Mouse (Mus musculus) forebrain, embryonic 11.5 days (tissue): ENCODE data around the gene Ltc4s. TPM values are rescaled to one million over a fixed set of nuclear protein-coding genes. Genes with fewer than 3 reads are reported as not detected.

Experiments used
- ATAC-seq: fragments of 200-750 bp; cut with Nextera tagmentation; replicated peaks from 2 replicates; pipeline ENCODE4 v1.8.0; 2017; ENCODE audit warnings: moderate TSS enrichment; ENCODE audit not compliant: low FRiP score
- DNase-seq: peaks from one replicate; pipeline ENCODE4 v3.0.0-alpha.2; 2017; ENCODE audit warnings: low spot score
- H3K27ac ChIP-seq: fragments of 300-500 bp; sonication (generic); 2 replicates; pipeline ENCODE4 v1.5.1; 2014; ENCODE audit warnings: low read depth, low read length
- H3K27me3 ChIP-seq: fragments of 300-500 bp; sonication (generic); 2 replicates; pipeline ENCODE4 v1.6.1; 2014; ENCODE audit warnings: mild to moderate bottlenecking, low read length, mixed read lengths; ENCODE audit not compliant: control insufficient read depth, insufficient read depth
- H3K36me3 ChIP-seq: fragments of 300-500 bp; sonication (generic); 2 replicates; pipeline ENCODE4 v1.6.1; 2014; ENCODE audit warnings: mild to moderate bottlenecking, low read length, moderate library complexity, mixed read lengths; ENCODE audit not compliant: control insufficient read depth, insufficient read depth
- H3K4me1 ChIP-seq: fragments of 300-500 bp; sonication (generic); replicated peaks from 2 replicates; pipeline ENCODE4 v1.6.1; 2014; ENCODE audit warnings: low read length, mixed read lengths; ENCODE audit not compliant: control insufficient read depth, insufficient read depth
- H3K4me2 ChIP-seq: fragments of 300-500 bp; sonication (generic); 2 replicates; pipeline ENCODE4 v1.6.1; 2014; ENCODE audit warnings: low read depth, mild to moderate bottlenecking, low read length, moderate library complexity, mixed read lengths; ENCODE audit not compliant: severe bottlenecking
- H3K4me3 ChIP-seq: fragments of 300-500 bp; sonication (generic); 2 replicates; pipeline ENCODE4 v1.5.1; 2014; ENCODE audit warnings: low read depth, low read length
- H3K9ac ChIP-seq: fragments of 300-500 bp; sonication (generic); 2 replicates; pipeline ENCODE4 v1.6.1; 2014; ENCODE audit warnings: low read length
- H3K9me3 ChIP-seq: fragments of 300-500 bp; sonication (generic); 2 replicates; pipeline ENCODE4 v1.6.1; 2016; ENCODE audit warnings: low read length, mixed read lengths; ENCODE audit not compliant: control insufficient read depth
- WGBS: fragments of 180-500 bp; shearing (Covaris S2); extraction: QIAGEN DNeasy Blood & Tissue Kit; methylation state at CpG from one replicate; pipeline ENCODE4 v1.1.7; 2014; 5-methylcytosine and 5-hydroxymethylcytosine counted together
- polyA plus RNA-seq: library from polyadenylated mRNA; unstranded; fragments of >200 nt; fragmentation: Nextera tagmentation; extraction: Ambion mirVana; gene quantifications from 2 replicates; pipeline ENCODE4 v1.2.1, GENCODE M21; 2014

The Ltc4s gene
- polyA plus RNA-seq, 1 experiment from 2014 or later, result 0.81 TPM

GRCm38 (mm10) chr11:50256615-50257014 is 18.2 kb upstream of the Ltc4s start:
- Histone ChIP-seq H3K9ac (no peak overlapping the region), H3K9me3 (no peaks in the 10 kb centered on the region), H3K4me1 (no peaks in the 10 kb centered on the region), H3K4me2 (no peak overlapping the region), H3K27ac (no peak overlapping the region), H3K36me3 (peaks cover 10% of the 10 kb centered on the region; the same call in 1 of the 2 replicates), H3K27me3 (no peaks in the 10 kb centered on the region), H3K4me3 (no peak overlapping the region)
- no peak for ATAC-seq
- DNase-seq, result no peak
- 89% methylated on average over 7 of the region's 7 CpGs for WGBS

GRCm38 (mm10) chr11:50254010-50254580 is 15.7 kb upstream of the Ltc4s start:
- no peak overlapping the region for H3K4me2 ChIP-seq
- ATAC-seq (no peak), DNase-seq (no peak)
- H3K36me3 ChIP-seq, result peaks cover 10% of the 10 kb centered on the region; the same call in 1 of the 2 replicates
- no peaks in the 10 kb centered on the region for H3K27me3 ChIP-seq
- no peak overlapping the region for H3K27ac ChIP-seq
- no peaks in the 10 kb centered on the region for H3K4me1 ChIP-seq
- H3K4me3 ChIP-seq, result no peak overlapping the region
- WGBS, result 82% methylated on average over 12 of the region's 12 CpGs
- H3K9ac ChIP-seq, result no peak overlapping the region
- no peaks in the 10 kb centered on the region for H3K9me3 ChIP-seq

GRCm38 (mm10) chr11:50253393-50253792 is 15.0 kb upstream of the Ltc4s start:
- H3K27ac ChIP-seq, result no peak overlapping the region
- H3K4me3 ChIP-seq, result no peak overlapping the region
- no peak for ATAC-seq
- no peaks in the 10 kb centered on the region for H3K4me1 ChIP-seq
- no peaks in the 10 kb centered on the region for H3K27me3 ChIP-seq
- H3K4me2 ChIP-seq, result no peak overlapping the region
- 71% methylated on average over 1 of the region's 1 CpGs for WGBS
- H3K9me3 ChIP-seq, result no peaks in the 10 kb centered on the region
- DNase-seq, result no peak
- peaks cover 7% of the 10 kb centered on the region; the same call in 1 of the 2 replicates for H3K36me3 ChIP-seq
- H3K9ac ChIP-seq, result no peak overlapping the region

GRCm38 (mm10) chr11:50252684-50253265 is 14.4 kb upstream of the Ltc4s start:
- Histone ChIP-seq H3K4me3 (no peak overlapping the region), H3K9me3 (no peaks in the 10 kb centered on the region), H3K27ac (no peak overlapping the region), H3K4me2 (no peak overlapping the region), H3K4me1 (no peaks in the 10 kb centered on the region), H3K9ac (no peak overlapping the region), H3K27me3 (no peaks in the 10 kb centered on the region), H3K36me3 (peaks cover 6% of the 10 kb centered on the region; the same call in 1 of the 2 replicates)
- no peak for ATAC-seq
- 76% methylated on average over 11 of the region's 11 CpGs for WGBS
- no peak for DNase-seq

GRCm38 (mm10) chr11:50252166-50252565 is 13.8 kb upstream of the Ltc4s start:
- 71% methylated on average over 3 of the region's 3 CpGs for WGBS
- ATAC-seq (no peak), DNase-seq (no peak)
- Histone ChIP-seq H3K4me2 (no peak overlapping the region), H3K9ac (no peak overlapping the region), H3K4me3 (no peak overlapping the region), H3K36me3 (peaks cover 2% of the 10 kb centered on the region; the same call in 1 of the 2 replicates), H3K9me3 (no peaks in the 10 kb centered on the region), H3K27ac (no peak overlapping the region), H3K4me1 (no peaks in the 10 kb centered on the region), H3K27me3 (no peaks in the 10 kb centered on the region)

GRCm38 (mm10) chr11:50248473-50249171 is 10.2 kb upstream of the Ltc4s start:
- H3K36me3 ChIP-seq, result no peaks in the 10 kb centered on the region
- no peak overlapping the region for H3K27ac ChIP-seq
- H3K4me1 ChIP-seq, result no peaks in the 10 kb centered on the region
- WGBS, result 81% methylated on average over 7 of the region's 7 CpGs
- H3K4me2 ChIP-seq, result no peak overlapping the region
- H3K9ac ChIP-seq, result no peak overlapping the region
- no peak overlapping the region for H3K4me3 ChIP-seq
- DNase-seq (no peak), ATAC-seq (no peak)
- no peaks in the 10 kb centered on the region for H3K9me3 ChIP-seq
- H3K27me3 ChIP-seq, result no peaks in the 10 kb centered on the region

GRCm38 (mm10) chr11:50245269-50245668 is 6.9 kb upstream of the Ltc4s start:
- ATAC-seq, result no peak
- WGBS, result 73% methylated on average over 5 of the region's 5 CpGs

GRCm38 (mm10) chr11:50243926-50244325 is 5.5 kb upstream of the Ltc4s start:
- 0 out of 2 replicates have a peak, but pooled peaks cover 2% of the 10 kb centered on the region for H3K27me3 ChIP-seq
- DNase-seq, result no peak
- no peak overlapping the region for H3K27ac ChIP-seq
- no peak overlapping the region for H3K9ac ChIP-seq
- no peaks in the 10 kb centered on the region for H3K9me3 ChIP-seq
- ATAC-seq, result no peak
- 85% methylated on average over 6 of the region's 6 CpGs for WGBS
- no peak overlapping the region for H3K4me2 ChIP-seq
- no peaks in the 10 kb centered on the region for H3K36me3 ChIP-seq
- H3K4me3 ChIP-seq, result no peak overlapping the region
- H3K4me1 ChIP-seq, result no peaks in the 10 kb centered on the region

More at GRCm38 (mm10) chr11:50245269-50245668, 6.9 kb upstream of the Ltc4s start:
- H3K4me1 ChIP-seq, result no peaks in the 10 kb centered on the region
- H3K27ac ChIP-seq, result no peak overlapping the region
- H3K27me3 ChIP-seq, result no peaks in the 10 kb centered on the region
- no peak overlapping the region for H3K4me2 ChIP-seq
- no peak overlapping the region for H3K9ac ChIP-seq
- no peak for DNase-seq
- no peaks in the 10 kb centered on the region for H3K36me3 ChIP-seq
- no peaks in the 10 kb centered on the region for H3K9me3 ChIP-seq
- H3K4me3 ChIP-seq, result no peak overlapping the region
